Mouse (Mus musculus) heart, postnatal 36 days (tissue): ENCODE data around the gene Srsf11. TPM values are rescaled to one million over a fixed set of nuclear protein-coding genes. Genes with fewer than 3 reads are reported as not detected.

Experiments
- DNase-seq, 2 experiments: peaks; one replicate each; pipeline ENCODE4 v3.0.0; 2021 to 2022
- intact Hi-C: fragments of 180-260 bp; cut with DNase I; formaldehyde crosslinking; loops from one replicate; pipeline ENCODE4 v1.15.1; 2025
- total RNA-seq, 2 experiments: library from RNA; stranded (reverse); gene quantifications; 2 replicates each; pipeline ENCODE4 v1.2.3; 2021

Srsf11 gene
- 10 to 100 TPM; 40.4 to 45.6 TPM for total RNA-seq

DNA sequence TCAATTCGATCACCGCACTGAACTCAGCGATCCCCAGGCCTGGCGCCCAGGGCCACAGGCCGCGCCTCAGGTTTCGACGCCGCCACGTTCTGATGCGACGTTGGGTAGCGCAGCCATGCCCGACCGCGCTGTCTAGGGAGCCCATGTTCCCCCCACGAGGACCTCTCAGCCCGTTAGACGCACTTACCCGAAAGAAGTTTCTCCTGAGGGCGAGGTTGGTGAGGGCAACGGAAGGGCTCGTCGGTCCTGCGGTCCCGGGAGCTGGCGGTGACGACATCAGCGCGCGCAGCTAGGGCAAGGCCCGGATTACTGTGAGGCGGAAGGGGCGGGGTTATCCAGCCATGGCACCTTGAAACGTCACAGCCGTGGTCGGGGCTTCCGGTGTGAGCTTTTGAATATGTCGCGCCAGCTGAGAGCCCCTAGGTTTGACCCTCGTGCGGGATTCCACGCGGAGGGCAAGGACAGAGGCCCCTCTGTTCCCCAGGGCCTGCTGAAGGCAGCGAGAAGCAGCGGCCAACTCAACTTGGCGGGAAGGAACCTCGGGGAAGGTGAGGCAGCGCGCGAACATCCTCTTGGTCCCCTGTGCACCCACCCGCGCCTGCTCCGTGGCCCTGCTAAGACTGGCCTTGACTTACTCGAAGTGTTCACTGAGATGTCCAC is at the start of gene Srsf11, which contains the start of gene Lrrc40:
Srsf11 (minus strand) TSS at position 311 of the 660 bp plus-strand sequence.
Lrrc40 (plus strand) TSS at position 334 of the 660 bp plus-strand sequence.
- peak; percentile 93 to 95 for DNase-seq
- intact Hi-C loops = loop anchor here (1.0 kb wide), 1 partner anchor 89 kb away; the partner anchor contains the start of gene Ankrd13c

DNA sequence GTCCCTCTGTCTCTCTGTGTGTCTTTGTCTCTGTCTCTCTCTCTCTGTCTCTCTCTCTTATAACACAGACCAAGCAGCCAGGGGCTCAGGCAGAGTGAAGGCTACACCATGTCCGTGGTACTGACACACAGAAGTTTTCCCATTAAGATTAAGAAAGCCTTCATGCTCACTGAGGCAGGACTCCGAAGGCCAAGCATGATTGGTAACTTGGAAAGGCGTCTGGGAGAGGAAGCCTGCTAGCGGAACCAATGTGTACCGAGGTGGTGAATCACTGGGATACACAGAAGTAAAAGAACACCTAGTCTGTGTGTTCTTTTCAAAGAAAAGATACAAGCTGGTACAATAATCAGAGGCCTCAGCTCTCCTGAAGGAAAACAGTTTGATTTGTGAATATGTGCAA is 41.4 kb upstream of the Srsf11 start:
- intact Hi-C loops = loop anchor here (1.0 to 10.0 kb wide), 2 partner anchors 202 to 513 kb away; partner anchors contain the start of gene Ptger3
- no peak for DNase-seq

DNA sequence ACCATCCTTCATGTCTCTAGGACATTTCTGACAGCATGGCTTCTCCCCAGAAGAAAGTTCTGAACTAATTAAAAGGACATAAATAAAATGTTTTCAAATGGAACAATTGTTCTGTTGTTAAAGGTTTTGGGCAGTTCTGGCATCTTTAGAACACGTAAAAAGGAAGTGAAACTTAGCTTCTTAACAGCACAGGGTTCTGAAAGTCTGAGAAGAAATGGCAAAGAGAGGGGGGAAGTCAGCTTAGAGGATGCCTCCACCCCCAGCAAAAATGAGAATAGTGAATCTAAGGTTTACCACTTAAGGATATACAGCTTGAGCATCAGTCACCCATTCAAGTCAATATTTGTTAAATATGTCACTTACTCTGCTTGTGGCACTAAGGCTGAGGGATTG is 40.9 kb upstream of the Srsf11 start:
- intact Hi-C loops = loop anchor here (1.0 to 10.0 kb wide), 2 partner anchors 201 to 513 kb away; partner anchors contain the start of gene Ptger3
- DNase-seq = no peak

DNA sequence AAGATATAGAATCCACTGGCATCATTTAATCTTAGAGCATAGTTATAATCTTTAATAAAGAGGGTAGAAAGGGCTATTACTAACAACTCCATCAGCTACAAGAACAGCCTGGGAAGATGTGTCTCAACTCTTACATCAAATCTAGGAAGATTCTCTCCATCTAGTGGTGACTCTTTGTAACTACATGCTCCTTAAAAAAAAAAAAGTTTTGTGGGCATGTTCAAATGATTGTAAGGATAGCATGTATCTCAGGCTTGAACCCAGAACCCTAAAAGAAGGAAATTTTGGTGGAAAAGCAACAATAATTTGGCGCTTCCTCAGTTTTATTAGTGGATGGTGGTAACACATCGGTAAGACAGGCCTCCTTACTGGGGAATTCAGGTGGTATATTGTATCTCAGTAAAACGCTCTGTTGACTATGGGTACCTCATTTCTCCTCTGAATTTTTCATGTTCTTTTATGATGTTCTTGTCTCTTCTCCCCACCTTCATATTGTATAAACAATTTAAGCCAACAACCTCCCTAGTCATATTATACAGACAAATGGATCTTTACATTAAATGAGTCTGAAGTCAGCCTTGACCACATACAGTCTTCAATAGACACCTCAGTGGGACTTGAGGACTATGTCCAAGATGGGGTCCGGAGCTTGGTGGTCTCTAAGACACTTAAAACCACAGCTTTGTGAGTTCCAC is 40.4 kb upstream of the Srsf11 start:
- no peak for DNase-seq
- intact Hi-C loops = loop anchor here (1.0 to 10.0 kb wide), 2 partner anchors 201 to 512 kb away; partner anchors contain the start of gene Ptger3

- DNase-seq = no peak
- intact Hi-C loops = loop anchor here (10.0 kb wide), 1 partner anchor 510 kb away; the partner anchor contains the start of gene Ptger3
Measured at GRCm38 (mm10) chr3:158075004-158075403, 38.6 kb upstream of the Srsf11 start.

GRCm38 (mm10) chr3:158068613-158069263 is 32.3 kb upstream of the Srsf11 start:
- DNase-seq = no peak
- intact Hi-C loops = no loop called here

GRCm38 (mm10) chr3:158067916-158068315 is 31.5 kb upstream of the Srsf11 start:
- intact Hi-C loops = no loop called here
- DNase-seq = no peak

DNA sequence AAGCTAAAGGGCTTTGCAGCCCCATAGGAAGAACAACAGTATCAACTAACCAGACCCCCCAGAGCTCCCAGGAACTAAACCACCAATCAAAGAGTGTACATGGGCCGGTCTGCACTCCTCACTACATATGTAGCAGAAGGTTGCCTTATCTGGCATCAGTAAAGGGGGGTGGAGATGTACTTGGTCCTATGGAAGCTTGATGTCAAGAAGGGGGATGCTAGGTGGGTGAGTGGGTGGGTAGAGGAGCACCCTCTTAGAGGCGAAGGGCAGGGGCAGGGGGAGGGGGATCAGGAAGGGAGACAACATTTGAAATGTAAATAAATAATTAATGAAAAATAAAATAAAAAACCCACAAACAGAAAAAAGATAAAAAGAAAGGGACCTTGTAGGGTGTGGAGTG is 28.8 kb upstream of the Srsf11 start:
- intact Hi-C loops = no loop called here
- no peak for DNase-seq

- intact Hi-C loops = no loop called here
Measured at GRCm38 (mm10) chr3:158061811-158062523, 25.5 kb upstream of the Srsf11 start.

DNA sequence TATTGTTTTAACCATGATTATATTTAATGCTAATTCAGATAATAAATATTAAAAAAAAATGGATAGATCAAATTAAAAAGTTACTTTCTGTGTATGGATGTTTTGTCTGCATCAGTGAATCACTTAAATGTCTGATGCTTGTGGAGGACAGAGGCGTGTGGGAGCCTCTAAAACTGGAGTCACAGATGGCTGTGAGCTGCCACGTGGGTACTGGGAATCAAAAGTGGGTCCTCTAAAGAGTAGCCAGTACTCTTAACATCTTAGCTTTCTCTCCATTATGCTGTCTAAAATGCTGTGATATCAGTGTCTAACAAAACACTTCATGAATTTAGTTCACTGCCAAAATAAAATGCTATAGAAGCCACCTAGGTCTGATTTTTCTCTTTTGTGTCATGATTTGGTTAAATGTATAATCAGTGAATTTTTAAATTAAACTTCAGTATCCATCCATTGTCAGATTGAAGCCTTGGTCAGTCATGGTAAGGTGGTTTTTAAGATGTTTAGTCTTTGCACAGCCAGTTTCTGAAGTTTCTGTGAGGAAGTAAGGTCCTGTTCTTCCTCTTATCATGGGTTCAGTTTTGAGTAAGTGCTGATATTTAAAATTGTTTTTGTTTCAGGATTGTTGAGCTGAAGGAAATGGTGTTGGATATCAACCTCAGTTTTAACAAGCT is 24.3 kb upstream of the Srsf11 start:
- intact Hi-C loops = no loop called here
- no peak for DNase-seq

More at GRCm38 (mm10) chr3:158061811-158062523, 25.5 kb upstream of the Srsf11 start:
- DNase-seq = no peak

- intact Hi-C loops = no loop called here
- DNase-seq = no peak
Measured at GRCm38 (mm10) chr3:158049508-158049907, 13.1 kb upstream of the Srsf11 start.

DNA sequence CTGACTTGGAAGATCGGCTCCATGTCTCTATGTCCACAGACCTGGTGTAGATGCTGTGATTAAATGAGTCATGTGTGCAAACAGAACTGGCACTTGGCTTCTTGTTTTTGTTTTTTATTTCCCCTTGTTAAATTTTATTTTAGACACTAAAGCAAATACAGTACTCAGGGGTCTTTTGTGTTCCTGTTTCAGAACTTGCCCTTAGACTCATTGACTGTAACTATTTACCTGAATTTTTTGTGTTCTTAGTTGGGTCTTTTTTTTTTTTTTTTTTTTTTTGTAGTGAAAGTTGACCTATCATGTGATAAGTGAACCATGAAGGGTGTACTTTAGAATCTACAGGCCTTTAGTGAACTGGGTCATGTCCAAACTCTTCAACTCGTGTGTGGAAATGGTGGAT is 4.3 kb upstream of the Srsf11 start:
- no peak for DNase-seq
- intact Hi-C loops = no loop called here

GRCm38 (mm10) chr3:158038106-158038505 is 1.7 kb upstream of the Srsf11 start:
- intact Hi-C loops = no loop called here

GRCm38 (mm10) chr3:158035866-158036265 is 573 bp downstream of the Srsf11 start:
- intact Hi-C loops = loop anchor here (1.0 kb wide), 1 partner anchor 89 kb away; the partner anchor contains the start of gene Ankrd13c
- no peak for DNase-seq

More at GRCm38 (mm10) chr3:158038106-158038505, 1.7 kb upstream of the Srsf11 start:
- no peak for DNase-seq

GRCm38 (mm10) chr3:158032106-158032505 is 4.3 kb downstream of the Srsf11 start:
- no peak for DNase-seq
- intact Hi-C loops = loop anchor here (5.0 kb wide), 1 partner anchor 500 kb away; the partner anchor contains the start of gene Zranb2

DNA sequence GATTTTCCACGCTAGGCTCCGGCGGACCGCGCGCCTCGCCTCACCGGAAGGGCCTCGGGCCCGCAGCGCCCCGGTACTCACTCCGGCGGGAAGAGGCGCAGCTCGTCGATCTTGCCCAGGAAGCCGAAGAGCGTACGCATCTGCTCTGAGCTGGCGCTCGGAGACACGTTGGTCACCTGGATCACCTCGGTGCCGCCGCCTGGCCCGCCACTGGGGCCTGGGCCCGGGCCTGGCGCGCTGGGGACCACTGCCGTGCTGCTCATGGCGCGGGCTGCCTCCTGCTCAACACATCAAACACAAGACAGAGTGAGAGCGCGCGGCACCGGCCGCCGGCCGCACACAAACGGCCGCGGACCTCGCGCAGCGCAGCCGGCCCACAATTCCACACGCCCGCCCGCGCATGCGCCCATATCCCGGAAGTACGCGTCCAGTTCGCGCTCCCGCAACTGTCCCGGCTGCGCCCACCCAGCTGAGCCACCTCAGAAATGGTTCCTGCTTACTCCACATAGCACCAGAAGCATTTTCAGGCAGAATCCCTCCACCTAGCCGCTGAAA is 5.0 kb downstream of the Srsf11 start:
- DNase-seq = peak; percentile 88 to 89
- intact Hi-C loops = loop anchor here (5.0 kb wide), 1 partner anchor 499 kb away; the partner anchor contains the start of gene Zranb2

GRCm38 (mm10) chr3:158009762-158010320 is 26.6 kb downstream of the Srsf11 start:
- intact Hi-C loops = loop anchor here (10.0 kb wide), 1 partner anchor 465 kb away; no protein-coding TSS in a partner anchor
- no peak for DNase-seq

- intact Hi-C loops = no loop called here
- no peak for DNase-seq
Measured at GRCm38 (mm10) chr3:158008647-158009046, 27.8 kb downstream of the Srsf11 start.
